9 mouse cellular contexts compared by ENCODE assay signal in the genomic region with DNA sequence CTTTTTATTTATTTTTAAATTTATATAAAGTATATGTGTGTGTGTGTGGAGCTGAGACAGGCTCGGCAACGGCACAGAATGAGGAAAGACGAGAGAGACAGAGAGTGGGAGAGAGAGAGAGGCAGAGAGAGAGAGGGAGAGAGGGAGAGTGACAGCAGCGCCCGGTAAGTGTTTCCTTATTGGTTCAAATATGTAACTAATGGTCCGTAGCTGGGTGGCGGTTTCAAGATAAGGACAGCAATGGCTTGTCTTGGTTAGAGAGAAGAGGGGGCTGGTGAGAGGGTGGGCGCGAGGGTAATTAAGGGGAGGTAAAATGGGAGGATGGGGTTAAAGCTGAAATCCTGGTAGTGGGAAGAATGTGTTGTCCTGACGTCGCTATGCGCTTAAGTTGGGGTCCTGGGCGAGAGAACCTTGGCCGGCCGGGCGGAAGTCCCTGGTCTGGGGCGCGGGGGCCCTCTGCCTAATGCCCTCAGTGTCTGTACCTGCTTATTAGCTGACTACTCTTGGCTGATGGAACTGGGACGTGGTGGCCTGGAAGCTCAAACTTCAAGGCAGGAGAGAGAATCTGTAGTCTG. TPM values are rescaled to one million over a fixed set of nuclear protein-coding genes. Genes with fewer than 3 reads are reported as not detected.
DNase-seq lines count a peak whose midpoint lies in the region; ATAC-seq and TF ChIP-seq lines count a peak whose summit lies in the region.
"Had no signal": no experiment of that assay in that cellular context is flagged by ENCODE, and none has a peak within 500 bp of the region (broad histone marks: within the 10 kb centered on the region; RNA-seq: fewer than 3 reads in every experiment).

No protein-coding gene starts in this region.

- H3K4me1 ChIP-seq in forebrain, embryonic 15.5 days: peaks cover 9% of the 10 kb centered on the region
- H3K4me1 ChIP-seq in liver, embryonic 15.5 days (replicated peaks): peaks cover 5% of the 10 kb centered on the region

- peaks cover 99% of the 10 kb centered on the region for H3K27me3 ChIP-seq in forebrain, embryonic 15.5 days
- H3K27me3 ChIP-seq in liver, embryonic 15.5 days: peaks cover 100% of the 10 kb centered on the region

- H3K4me2 ChIP-seq in forebrain, embryonic 15.5 days (replicated peaks): peak overlapping the region; percentile 51
- peak overlapping the region; percentile 57 for H3K4me2 ChIP-seq in liver, embryonic 15.5 days

- no peaks in the 10 kb centered on the region for H3K36me3 ChIP-seq in forebrain, embryonic 15.5 days
- H3K36me3 ChIP-seq in liver, embryonic 15.5 days (replicated peaks): no peaks in the 10 kb centered on the region

- intact Hi-C loops in gastrocnemius, adult 2 months (cut with DNase I): no loop called here
- intact Hi-C loops in gastrocnemius, postnatal 14 days (cut with DNase I; ENCODE audit: low total_unique reads): no loop called here

- TF ChIP-seq CTCF in gastrocnemius, adult 2 months (IDR thresholded peaks at IDR 0.05): no peak

- WGBS in forebrain, embryonic 15.5 days: under 1% methylated on average over 19 of the region's 19 CpGs
- WGBS in liver, embryonic 15.5 days (ENCODE audit: insufficient replicate concordance): under 1% methylated on average over 19 of the region's 19 CpGs

- peak overlapping the region; percentile 74 for H3K4me3 ChIP-seq in gastrocnemius, adult 2 months
- peak overlapping the region; percentile 37 for H3K4me3 ChIP-seq in forebrain, embryonic 15.5 days
- peak overlapping the region; percentile 40 for H3K4me3 ChIP-seq in liver, embryonic 15.5 days (replicated peaks)

- peak overlapping the region; percentile 98 for H3K27ac ChIP-seq in gastrocnemius, adult 2 months
- no peak overlapping the region for H3K27ac ChIP-seq in forebrain, embryonic 15.5 days (replicated peaks)
- H3K27ac ChIP-seq in liver, embryonic 15.5 days (replicated peaks): no peak overlapping the region

- ATAC-seq in CD4-positive, CD25-positive, alpha-beta regulatory T cell, adult 4 months: peak; percentile 40
- ATAC-seq in forebrain, embryonic 15.5 days (replicated peaks): peak; percentile 23; the same call in 1 of the 2 replicates
- no peak for ATAC-seq in liver, embryonic 15.5 days (ENCODE audit: insufficient read depth)

- no peak overlapping the region for H3K9ac ChIP-seq in forebrain, embryonic 15.5 days (replicated peaks)
- no peak overlapping the region for H3K9ac ChIP-seq in liver, embryonic 15.5 days

- no peaks in the 10 kb centered on the region for H3K9me3 ChIP-seq in forebrain, embryonic 15.5 days
- no peaks in the 10 kb centered on the region for H3K9me3 ChIP-seq in liver, embryonic 15.5 days (replicated peaks)

- peak; percentile 28 for DNase-seq in gastrocnemius, adult 2 months
- no peak for DNase-seq in gastrocnemius, postnatal 14 days
- no peak for DNase-seq in gastrocnemius, postnatal 25 days
- no peak for DNase-seq in urinary bladder, adult 18-20 months (ENCODE audit: low spot score in 2 of 2)
- no peak for DNase-seq in urinary bladder, adult 2 months (ENCODE audit: low spot score)

RNA-seq across cellular contexts. Expression of gene Hoxc6, which starts 0.6 kb away (rescaled TPM):
- 1 to 10 TPM; 8.1 to 8.6 TPM for total RNA-seq in gastrocnemius, adult 2 months (2021)
- 1 to 10 TPM; 5.2 to 5.9 TPM for total RNA-seq in gastrocnemius, postnatal 14 days (2021)
- not detected for polyA plus RNA-seq in CD4-positive, CD25-positive, alpha-beta regulatory T cell, adult 4 months (2017; shearing (Covaris generic))
- polyA plus RNA-seq in forebrain, embryonic 15.5 days (2015; fragmentation: Nextera tagmentation; extraction: Ambion mirVana): not detected in 2 replicates
- 0.09 TPM in 1 of 2 replicates, not detected in the other for polyA plus RNA-seq in liver, embryonic 15.5 days (2015; fragmentation: Nextera tagmentation; extraction: Ambion mirVana)
- 1 to 10 TPM; 5.3 to 8.1 TPM for total RNA-seq in gastrocnemius, postnatal 25 days (2021)
- 2.1 and 2.5 TPM in 2 replicates for polyA plus RNA-seq in urinary bladder, adult 2 months (2012; rRNA removed)
- total RNA-seq: common myeloid progenitor, adult 5-6 weeks had no signal

RNA-seq across cellular contexts. Expression of gene Hoxc8, which starts 8.3 kb away (rescaled TPM):
- total RNA-seq in gastrocnemius, adult 2 months (2021): 1 to 10 TPM; 1.0 to 2.8 TPM
- 1 to 10 TPM; 1.1 to 1.2 TPM for total RNA-seq in gastrocnemius, postnatal 14 days (2021)
- under 1 TPM in 1 of 2 experiments, not detected in 1; 0.43 TPM for polyA plus RNA-seq in CD4-positive, CD25-positive, alpha-beta regulatory T cell, adult 4 months (2017; shearing (Covaris generic))
- not detected in 2 replicates for polyA plus RNA-seq in forebrain, embryonic 15.5 days (2015; fragmentation: Nextera tagmentation; extraction: Ambion mirVana)
- polyA plus RNA-seq in liver, embryonic 15.5 days (2015; fragmentation: Nextera tagmentation; extraction: Ambion mirVana): 0.03 TPM in 1 of 2 replicates, not detected in the other
- 1 to 10 TPM; 1.3 to 1.6 TPM for total RNA-seq in gastrocnemius, postnatal 25 days (2021)
- 0.39 and 0.47 TPM in 2 replicates for polyA plus RNA-seq in urinary bladder, adult 2 months (2012; rRNA removed)
- total RNA-seq: common myeloid progenitor, adult 5-6 weeks had no signal

RNA-seq across cellular contexts. Expression of gene Hoxc4, which starts 20.0 kb away (rescaled TPM):
- 1 to 10 TPM; 4.3 to 4.6 TPM for total RNA-seq in gastrocnemius, adult 2 months (2021)
- 1 to 10 TPM; 3.8 to 5.0 TPM for total RNA-seq in gastrocnemius, postnatal 14 days (2021)
- polyA plus RNA-seq in CD4-positive, CD25-positive, alpha-beta regulatory T cell, adult 4 months (2017; shearing (Covaris generic)): not detected
- polyA plus RNA-seq in forebrain, embryonic 15.5 days (2015; fragmentation: Nextera tagmentation; extraction: Ambion mirVana): not detected in 2 replicates
- polyA plus RNA-seq in liver, embryonic 15.5 days (2015; fragmentation: Nextera tagmentation; extraction: Ambion mirVana): 0.15 and 0.26 TPM in 2 replicates
- 1 to 10 TPM; 3.8 to 4.1 TPM for total RNA-seq in gastrocnemius, postnatal 25 days (2021)
- polyA plus RNA-seq in urinary bladder, adult 2 months (2012; rRNA removed): 0.76 and 0.80 TPM in 2 replicates
- total RNA-seq: common myeloid progenitor, adult 5-6 weeks had no signal

RNA-seq across cellular contexts. Expression of gene Hoxc9, which starts 22.5 kb away (rescaled TPM):
- 1 to 10 TPM; 6.7 to 8.3 TPM for total RNA-seq in gastrocnemius, adult 2 months (2021)
- 1 to 10 TPM; 5.7 to 5.8 TPM for total RNA-seq in gastrocnemius, postnatal 14 days (2021)
- not detected for polyA plus RNA-seq in CD4-positive, CD25-positive, alpha-beta regulatory T cell, adult 4 months (2017; shearing (Covaris generic))
- not detected in 2 replicates for polyA plus RNA-seq in forebrain, embryonic 15.5 days (2015; fragmentation: Nextera tagmentation; extraction: Ambion mirVana)
- not detected in 2 replicates for polyA plus RNA-seq in liver, embryonic 15.5 days (2015; fragmentation: Nextera tagmentation; extraction: Ambion mirVana)
- 1 to 10 TPM; 4.6 to 6.5 TPM for total RNA-seq in gastrocnemius, postnatal 25 days (2021)
- 0.36 and 0.46 TPM in 2 replicates for polyA plus RNA-seq in urinary bladder, adult 2 months (2012; rRNA removed)
- total RNA-seq: common myeloid progenitor, adult 5-6 weeks had no signal

RNA-seq across cellular contexts. Expression of gene Hoxc5, which starts 31.5 kb away (rescaled TPM):
- 1 to 10 TPM; 2.7 to 2.9 TPM for total RNA-seq in gastrocnemius, adult 2 months (2021)
- 1 to 10 TPM; 1.4 to 1.8 TPM for total RNA-seq in gastrocnemius, postnatal 14 days (2021)
- polyA plus RNA-seq in CD4-positive, CD25-positive, alpha-beta regulatory T cell, adult 4 months (2017; shearing (Covaris generic)): not detected
- polyA plus RNA-seq in forebrain, embryonic 15.5 days (2015; fragmentation: Nextera tagmentation; extraction: Ambion mirVana): not detected in 2 replicates
- 0.10 and 0.22 TPM in 2 replicates for polyA plus RNA-seq in liver, embryonic 15.5 days (2015; fragmentation: Nextera tagmentation; extraction: Ambion mirVana)
- 1 to 10 TPM; 1.6 to 1.8 TPM for total RNA-seq in gastrocnemius, postnatal 25 days (2021)
- polyA plus RNA-seq in urinary bladder, adult 2 months (2012; rRNA removed): 0.60 and 1.4 TPM in 2 replicates
- total RNA-seq: common myeloid progenitor, adult 5-6 weeks had no signal
